Mouse (Mus musculus): ENCODE data around the gene Fhl3. TPM values are rescaled to one million over a fixed set of nuclear protein-coding genes. Genes with fewer than 3 reads are reported as not detected.
"Not testable (repeated sequence)": the region's sequence is repeated elsewhere in the genome, so short reads cannot be mapped to it uniquely, and the experiment has no call there.

The Fhl3 gene
- total RNA-seq, 4 experiments from 2014 or later, result 1.4 to 3.1 (median 1.7) TPM

DNA sequence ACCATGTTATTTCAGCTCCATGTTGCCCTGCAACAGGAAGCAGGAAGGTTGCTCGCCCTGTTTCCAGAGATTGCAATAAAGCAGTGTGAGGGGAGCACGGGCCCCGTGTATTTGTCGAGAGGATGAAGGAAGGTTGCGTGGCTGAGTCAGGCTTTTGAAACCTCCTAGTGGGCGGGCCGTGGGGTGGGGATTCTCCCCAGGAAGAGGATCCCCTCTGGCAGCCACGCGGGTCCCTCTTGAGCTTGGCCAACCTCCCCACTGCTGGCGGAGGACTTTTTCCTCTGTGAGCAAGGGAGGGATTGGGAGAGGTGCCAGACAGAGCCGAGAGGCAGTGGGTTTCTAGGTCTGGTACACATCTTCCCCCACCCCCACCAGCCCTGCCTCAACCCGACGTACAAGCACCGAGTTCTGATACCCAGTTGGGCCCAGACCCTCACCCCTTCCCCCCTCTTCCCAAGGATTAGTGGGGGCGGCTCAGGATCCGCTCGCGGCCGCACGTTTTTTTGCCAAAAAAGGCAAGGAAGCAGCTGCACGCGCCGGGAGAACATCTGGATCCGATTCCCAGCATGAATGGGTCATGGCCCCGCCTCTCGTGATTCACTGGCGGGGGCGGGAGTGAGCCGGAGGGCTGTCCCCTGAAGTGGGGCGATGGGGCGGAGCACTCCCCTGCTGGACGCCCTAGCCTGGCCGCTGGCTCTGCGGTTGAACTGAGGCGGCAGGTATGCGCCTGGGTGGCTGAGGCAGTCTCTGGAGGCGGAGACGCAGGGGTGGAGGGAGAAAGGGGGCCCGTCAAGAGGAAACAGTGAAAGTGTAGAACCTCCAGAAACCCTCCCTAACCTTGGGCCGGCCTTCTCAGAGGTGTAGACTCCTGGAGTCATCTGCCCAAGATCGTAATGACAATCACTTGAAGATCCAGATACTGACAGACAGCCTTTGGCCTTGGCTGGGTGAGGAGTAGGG, 8.3 kb downstream of the Fhl3 start:
- DNase-seq (ENCODE audit: low spot score in 2 of 2), result peak; percentile 50 to 61

DNA sequence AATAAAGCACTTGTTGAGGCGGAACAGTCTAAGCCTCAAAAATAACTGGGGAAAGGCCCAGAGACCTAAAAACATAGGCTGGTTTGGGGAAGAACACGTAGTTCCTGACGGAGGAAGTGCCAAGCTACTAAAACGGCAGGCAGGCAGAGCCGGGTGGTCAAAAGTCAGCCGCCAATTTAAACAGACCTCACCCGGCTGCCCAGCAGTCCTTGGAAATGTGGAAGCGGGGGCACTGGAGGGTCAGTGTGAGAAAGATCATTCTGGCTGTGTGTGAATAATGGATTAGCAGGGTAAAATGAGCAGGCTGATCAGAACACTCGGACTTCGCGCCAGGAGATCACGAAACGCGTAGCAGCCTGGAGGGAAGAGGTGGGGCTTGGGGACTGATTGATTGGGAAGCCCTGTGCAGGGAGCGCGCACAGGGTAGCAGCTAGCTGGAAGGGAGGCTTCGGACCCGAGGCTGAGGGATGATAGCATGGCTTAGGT, 9.5 kb downstream of the Fhl3 start:
- DNase-seq (ENCODE audit: low spot score in 2 of 2), result no peak

DNA sequence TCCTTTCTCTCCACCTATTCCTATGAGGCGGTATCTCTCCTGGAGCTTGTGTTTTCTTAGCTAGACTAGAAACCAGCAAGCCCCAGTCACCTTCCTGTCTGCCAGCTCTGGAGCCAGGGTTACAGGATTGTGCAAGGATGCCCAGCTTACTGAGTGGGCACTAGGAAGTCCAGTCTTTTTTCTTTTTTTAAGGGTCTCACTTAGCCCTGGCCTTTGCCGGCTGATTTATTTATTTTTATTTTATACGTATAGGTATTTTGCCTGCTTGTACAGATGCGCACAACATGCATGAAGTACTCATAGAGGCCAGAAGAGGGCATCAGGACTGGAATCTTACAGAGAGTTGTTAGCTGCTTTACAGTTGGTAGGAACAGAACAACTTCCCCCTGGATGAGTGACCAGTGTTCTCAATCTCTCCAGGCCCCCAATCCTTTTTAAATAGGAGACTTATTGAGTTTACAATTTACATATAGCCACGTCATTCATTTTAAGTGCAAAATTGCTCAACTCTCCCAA, 10.3 kb downstream of the Fhl3 start:
- no peak for DNase-seq (ENCODE audit: low spot score in 2 of 2)

DNA sequence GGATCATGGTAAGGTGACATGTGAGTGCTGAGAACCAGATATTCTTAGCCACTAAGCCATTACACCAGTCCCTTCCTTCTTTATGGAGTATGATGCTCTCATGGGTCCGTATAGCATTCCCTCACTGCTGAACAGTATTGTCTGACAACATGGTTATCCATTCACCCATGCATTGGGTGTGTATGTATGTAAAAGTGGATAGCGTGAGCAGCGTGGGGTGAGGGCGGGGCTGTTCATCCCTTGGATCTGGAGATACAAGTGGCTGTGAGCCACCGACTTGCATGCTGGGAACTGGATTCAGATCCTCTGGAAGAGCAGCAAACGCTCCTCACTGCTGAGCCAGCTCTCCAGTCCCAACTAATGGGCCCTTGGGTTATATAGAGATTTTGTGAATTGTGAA, 12.1 kb downstream of the Fhl3 start:
- no peak for DNase-seq (ENCODE audit: low spot score in 2 of 2)

DNA sequence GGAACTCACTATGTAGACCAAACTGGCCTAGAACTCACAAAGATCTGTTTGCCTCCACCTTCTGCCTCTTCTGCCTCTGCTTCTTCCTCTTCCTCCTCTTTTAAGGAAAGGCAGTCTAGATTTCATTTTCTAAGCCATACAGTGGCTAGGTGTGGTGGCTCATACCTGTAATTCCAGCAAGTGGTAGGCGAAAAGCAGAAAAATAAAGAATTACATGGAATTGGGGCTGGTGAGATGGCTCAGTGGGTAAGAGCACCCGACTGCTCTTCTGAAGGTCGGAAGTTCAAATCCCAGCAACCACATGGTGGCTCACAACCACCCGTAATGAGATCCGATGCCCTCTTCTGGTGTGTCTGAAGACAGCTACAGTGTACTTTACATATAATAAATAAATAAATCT, 13.3 kb downstream of the Fhl3 start:
- not testable (repeated sequence) for DNase-seq (ENCODE audit: low spot score in 2 of 2)

- DNase-seq (ENCODE audit: low spot score in 2 of 2), result peak; percentile 88 to 94
These were observed 14.3 kb downstream of the Fhl3 start, which contains the start of gene Sf3a3 for GRCm38 (mm10) chr4:124714545-124715481. TSS of gene Sf3a3 (plus strand) at chr4:124714776.

- DNase-seq (ENCODE audit: low spot score in 2 of 2), result no peak
These were observed 18.6 kb downstream of the Fhl3 start for GRCm38 (mm10) chr4:124719101-124719500.

- no peak for DNase-seq (ENCODE audit: low spot score in 2 of 2)
These were observed 25.6 kb downstream of the Fhl3 start for GRCm38 (mm10) chr4:124726121-124726520.

GRCm38 (mm10) chr4:124736952-124737351, 36.5 kb downstream of the Fhl3 start:
- DNase-seq (ENCODE audit: low spot score in 2 of 2), result no peak

- no peak for DNase-seq (ENCODE audit: low spot score in 2 of 2)
These were observed 37.0 kb downstream of the Fhl3 start for GRCm38 (mm10) chr4:124737486-124737885.

DNA sequence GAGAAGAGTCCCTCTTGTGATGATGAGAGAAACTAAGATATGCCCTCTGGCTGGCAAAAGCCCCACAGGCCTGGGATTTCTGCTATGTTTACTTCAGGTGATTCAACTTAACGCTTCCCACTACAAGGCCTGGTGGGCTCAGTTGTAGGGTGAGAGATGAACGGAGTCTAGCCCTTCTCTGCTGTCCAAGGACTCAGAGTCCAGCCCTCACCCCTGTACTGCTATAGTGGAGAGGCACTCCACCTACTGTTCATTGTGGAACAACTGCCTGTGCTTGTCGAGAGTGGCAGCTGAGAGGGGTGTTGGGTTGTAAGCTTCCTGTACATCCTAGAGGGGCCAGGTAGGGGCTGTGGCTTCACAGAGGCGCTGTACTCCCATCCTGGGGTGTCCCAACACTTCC, 37.5 kb downstream of the Fhl3 start:
- DNase-seq (ENCODE audit: low spot score in 2 of 2), result no peak

DNA sequence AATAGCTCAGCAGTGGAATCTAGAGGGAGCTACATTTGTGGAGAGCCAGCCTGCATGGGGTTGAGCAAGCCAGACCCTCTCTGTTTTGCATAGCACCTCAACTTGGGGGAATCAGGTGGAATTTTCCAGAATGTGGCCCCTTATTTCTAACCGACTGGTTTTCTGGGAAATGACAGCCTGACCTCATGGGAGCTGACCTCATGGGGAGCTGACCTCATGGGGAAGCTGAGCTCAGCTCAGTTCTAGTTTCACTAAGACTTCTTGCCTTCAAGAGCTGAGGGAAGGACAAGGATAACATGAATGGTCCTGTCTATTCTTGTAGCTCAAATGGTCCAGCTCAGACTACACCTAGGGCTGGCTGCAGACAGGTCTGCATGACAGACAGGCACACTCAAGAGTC, 38.3 kb downstream of the Fhl3 start:
- DNase-seq (ENCODE audit: low spot score in 2 of 2), result no peak

- peak; percentile 81 to 83 for DNase-seq (ENCODE audit: low spot score in 2 of 2)
These were observed 41.2 kb downstream of the Fhl3 start, which contains the start of gene Inpp5b for GRCm38 (mm10) chr4:124741376-124742343. TSS of gene Inpp5b (plus strand) at chr4:124741850.

- DNase-seq (ENCODE audit: low spot score in 2 of 2), result no peak
These were observed 42.3 kb downstream of the Fhl3 start for GRCm38 (mm10) chr4:124742839-124743238.

- DNase-seq (ENCODE audit: low spot score in 2 of 2), result no peak
These were observed 46.1 kb downstream of the Fhl3 start for GRCm38 (mm10) chr4:124746577-124746976.

- no peak for DNase-seq (ENCODE audit: low spot score in 2 of 2)
These were observed 47.4 kb downstream of the Fhl3 start for GRCm38 (mm10) chr4:124747851-124748250.

GRCm38 (mm10) chr4:124751300-124752250, 51.1 kb downstream of the Fhl3 start:
- DNase-seq (ENCODE audit: low spot score in 2 of 2), result peak; percentile 96 to 98

DNA sequence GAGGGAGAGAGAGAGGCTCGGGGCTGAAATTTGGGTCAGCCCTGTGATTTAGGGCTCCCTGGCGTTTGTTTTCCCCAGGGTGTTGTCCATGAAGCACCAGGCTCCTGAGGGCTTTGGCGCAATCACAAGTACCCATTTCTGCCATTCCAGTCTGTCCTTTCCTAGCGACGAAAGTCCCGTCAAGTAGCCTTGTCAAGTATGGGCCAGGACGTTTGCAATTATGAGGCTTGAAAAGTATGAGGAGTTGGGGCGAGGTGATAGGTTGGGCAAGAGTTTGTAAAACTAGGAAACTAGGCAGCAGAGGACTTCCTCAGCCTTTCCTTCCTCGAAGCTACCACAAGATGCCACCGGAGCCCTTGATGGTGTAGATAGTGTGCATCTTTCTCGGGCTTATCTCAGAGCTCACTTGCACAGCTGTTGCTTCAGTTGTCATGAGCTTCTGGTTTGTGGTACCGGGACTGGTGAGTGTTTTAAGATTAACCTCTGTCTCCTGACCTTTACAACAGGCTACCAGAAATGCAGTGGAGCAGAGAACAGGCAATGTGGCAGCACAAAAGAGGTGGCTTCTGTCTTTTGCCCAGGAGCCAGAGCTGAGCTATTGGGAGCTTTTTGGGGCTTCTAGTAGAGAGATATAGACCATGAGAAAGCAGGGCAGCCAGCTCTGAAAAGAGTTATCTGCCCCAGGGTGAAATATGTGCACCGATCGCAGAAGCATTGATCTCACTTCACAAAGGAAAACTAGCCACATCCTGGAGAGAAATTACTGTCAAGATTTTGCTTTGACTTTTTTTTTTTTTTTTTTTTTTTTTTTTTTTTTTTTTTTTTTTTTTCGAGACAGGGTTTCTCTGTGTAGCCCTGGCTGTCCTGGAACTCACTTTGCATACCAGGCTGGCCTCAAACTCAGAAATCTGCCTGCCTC, 52.0 kb downstream of the Fhl3 start:
- DNase-seq (ENCODE audit: low spot score in 2 of 2), result no peak

All from left cerebral cortex, adult 8-10 months (tissue).